Mouse (Mus musculus) lung, adult 2 months (tissue): ENCODE measurements around the gene Plcxd3. TPM values are rescaled to one million over a fixed set of nuclear protein-coding genes. Genes with fewer than 3 reads are reported as not detected.
"Not testable (repeated sequence)": the region's sequence is repeated elsewhere in the genome, so short reads cannot be mapped to it uniquely, and the experiment has no call there.

ENCODE experiments used
- DNase-seq: peaks from one replicate; pipeline ENCODE4 v3.0.0; 2022
- H3K4me1 ChIP-seq: fragments of 200-500 bp; 2 replicates; pipeline ENCODE4 v1.6.1; 2011; ENCODE audit warnings: low read length; ENCODE audit not compliant: control insufficient read depth, insufficient read depth
- H3K4me3 ChIP-seq: fragments of 200-500 bp; replicated peaks from 2 replicates; pipeline ENCODE3; 2011; ENCODE audit warnings: low read depth, mild to moderate bottlenecking, control low read depth, low read length; ENCODE audit errors: extremely low read depth
- CTCF ChIP-seq: fragments of 200-500 bp; IDR thresholded peaks from 2 replicates; pipeline ENCODE4 v1.5.1; 2011; ENCODE audit warnings: mild to moderate bottlenecking, low read length, control low read depth; ENCODE audit not compliant: insufficient read depth
- POLR2A ChIP-seq: fragments of 200-500 bp; IDR thresholded peaks from 2 replicates; pipeline ENCODE4 v1.6.1; 2011; ENCODE audit warnings: low read depth, mild to moderate bottlenecking, control low read depth, low read length, borderline replicate concordance; ENCODE audit errors: extremely low read depth
- WGBS: fragments of 180-500 bp; shearing (Covaris S2); methylation state at CpG from one replicate; pipeline ENCODE4 v1.1.7; 2018; 5-methylcytosine and 5-hydroxymethylcytosine counted together
- polyA plus RNA-seq: library from polyadenylated mRNA; depleted of rRNA; stranded (reverse); fragments of >200 nt; gene quantifications from 2 replicates; pipeline ENCODE4 v1.2.3, GENCODE M21; 2012

The Plcxd3 gene
- polyA plus RNA-seq, 1 experiment, result 0.65 TPM

GRCm38 (mm10) chr15:4524598-4524997 is 149.3 kb downstream of the Plcxd3 start:
- 68% methylated on average over 3 of the region's 3 CpGs for WGBS
- TF ChIP-seq CTCF (no peak), POLR2A (no peak)
- no peaks in the 10 kb centered on the region for H3K4me1 ChIP-seq
- no peak overlapping the region for H3K4me3 ChIP-seq
- DNase-seq, result no peak

GRCm38 (mm10) chr15:4533700-4534099 is 158.4 kb downstream of the Plcxd3 start:
- no peak for DNase-seq
- TF ChIP-seq CTCF (no peak), POLR2A (no peak)
- Histone ChIP-seq H3K4me3 (no peak overlapping the region), H3K4me1 (no peaks in the 10 kb centered on the region)
- 86% methylated on average over 2 of the region's 2 CpGs for WGBS

- no peak overlapping the region for H3K4me3 ChIP-seq
- 77% methylated on average over 5 of the region's 5 CpGs for WGBS
- H3K4me1 ChIP-seq, result no peaks in the 10 kb centered on the region
- DNase-seq, result no peak
- TF ChIP-seq POLR2A, result no peak
- TF ChIP-seq CTCF, result no peak
Observed at GRCm38 (mm10) chr15:4559121-4559520, 183.8 kb downstream of the Plcxd3 start.

GRCm38 (mm10) chr15:4561431-4561970 is 186.2 kb downstream of the Plcxd3 start:
- DNase-seq, result no peak
- WGBS, result 39% methylated on average over 6 of the region's 6 CpGs
- Histone ChIP-seq H3K4me1 (no peaks in the 10 kb centered on the region), H3K4me3 (no peak overlapping the region)
- TF ChIP-seq POLR2A (no peak), CTCF (no peak)

GRCm38 (mm10) chr15:4595521-4595920 is 220.2 kb downstream of the Plcxd3 start:
- not testable (repeated sequence) for H3K4me1 ChIP-seq, DNase-seq, H3K4me3 ChIP-seq
- WGBS, result 89% methylated on average over 8 of the region's 8 CpGs

- not testable (repeated sequence) for DNase-seq, H3K4me3 ChIP-seq, H3K4me1 ChIP-seq
- WGBS, result 86% methylated on average over 8 of the region's 8 CpGs
Observed at GRCm38 (mm10) chr15:4598661-4599060, 223.4 kb downstream of the Plcxd3 start.

GRCm38 (mm10) chr15:4599331-4599730 is 224.0 kb downstream of the Plcxd3 start:
- not testable (repeated sequence) for H3K4me3 ChIP-seq, H3K4me1 ChIP-seq, DNase-seq
- 82% methylated on average over 8 of the region's 8 CpGs for WGBS

- DNase-seq, result no peak
- H3K4me1 ChIP-seq, result no peaks in the 10 kb centered on the region
- 62% methylated on average over 6 of the region's 6 CpGs for whole genome bisulfite sequencing
Observed at GRCm38 (mm10) chr15:4605630-4606029, 230.3 kb downstream of the Plcxd3 start.

More at GRCm38 (mm10) chr15:4605630-4606029, 230.3 kb downstream of the Plcxd3 start:
- no peak overlapping the region for H3K4me3 ChIP-seq
- TF ChIP-seq POLR2A (no peak), CTCF (no peak)
